Mouse (Mus musculus) macrophage (primary cell): Measurements from ENCODE around the gene Trdn. TPM values are rescaled to one million over a fixed set of nuclear protein-coding genes. Genes with fewer than 3 reads are reported as not detected.

Source experiments
- H3K27ac ChIP-seq: fragments of 350-480 bp; formaldehyde crosslinking; 2 replicates; pipeline ENCODE4 v1.9.0; 2021
- H3K36me3 ChIP-seq: fragments of 350-480 bp; formaldehyde crosslinking; 2 replicates; pipeline ENCODE4 v1.9.0; 2021; ENCODE audit errors: inconsistent target
- H3K4me3 ChIP-seq: fragments of 350-480 bp; formaldehyde crosslinking; 2 replicates; pipeline ENCODE4 v1.9.0; 2021; ENCODE audit errors: inconsistent target
- H3K79me2 ChIP-seq: fragments of 350-480 bp; formaldehyde crosslinking; 2 replicates; pipeline ENCODE4 v1.9.0; 2021; ENCODE audit errors: inconsistent target
- WGBS: methylation state at CpG from one replicate; pipeline ENCODE4 v1.1.7; 2026; ENCODE audit warnings: inconsistent platforms; ENCODE audit not compliant: missing documents; 5-methylcytosine and 5-hydroxymethylcytosine counted together
- polyA plus RNA-seq: library from polyadenylated mRNA; stranded (reverse); fragments of 250-400 nt; gene quantifications from 3 replicates; pipeline ENCODE4 v1.2.4, GENCODE M21; 2018; ENCODE audit warnings: inconsistent platforms
- total RNA-seq, 78 experiments: library from RNA; depleted of rRNA; stranded (reverse); fragments of 250-400 nt; gene quantifications; 1 replicate in 9 of 78; 2 replicates in 24 of 78; 3 replicates in 43 of 78; 4 replicates in 2 of 78; pipeline ENCODE4 v1.2.4; 2018; ENCODE audit warnings: inconsistent platforms in 56 of 78

Trdn gene
- not detected for total RNA-seq (2018; cell fraction: chromatin; rRNA removed)
- not detected for total RNA-seq (2018; cell fraction: cytosol; rRNA removed)
- total RNA-seq (2018; cell fraction: nucleus; rRNA removed) = not detected
- polyA plus RNA-seq = not detected in 3 replicates

DNA sequence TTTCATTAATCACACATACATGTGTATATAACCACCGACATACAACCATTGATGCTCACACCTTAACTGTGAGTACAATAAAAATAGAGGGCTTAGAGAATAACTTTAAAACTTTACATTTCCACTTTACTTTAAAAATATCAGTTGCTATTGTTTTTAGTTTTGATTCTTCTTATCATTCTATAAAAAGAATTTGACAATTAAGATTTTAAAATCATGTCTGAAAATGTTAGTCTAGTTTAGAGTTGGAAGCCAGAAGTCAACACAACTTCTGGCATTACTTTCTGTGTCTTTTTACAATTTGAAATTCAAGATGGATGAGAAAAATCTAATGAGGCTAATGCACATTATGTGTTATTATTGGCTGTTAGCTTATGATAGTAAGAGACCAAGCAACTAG lies at the start of gene Trdn:
Trdn (plus strand) TSS at position 301 of the 400 bp plus-strand sequence.
- 83% methylated on average over 1 of the region's 1 CpGs for WGBS
- no peaks in the 10 kb centered on the region for H3K36me3 ChIP-seq
- no peak within 1 kb of the TSS for H3K27ac ChIP-seq
- no peak within 1 kb of the TSS for H3K4me3 ChIP-seq
- H3K79me2 ChIP-seq = no peaks in the 10 kb centered on the region

GRCm38 (mm10) chr10:33060771-33061170 lies 19.6 kb upstream of the Trdn start:
- Histone ChIP-seq H3K4me3 (no peak overlapping the region), H3K36me3 (no peaks in the 10 kb centered on the region), H3K79me2 (no peaks in the 10 kb centered on the region), H3K27ac (no peak overlapping the region)
- WGBS = 75% methylated on average over 1 of the region's 1 CpGs

GRCm38 (mm10) chr10:33065566-33065965 lies 14.8 kb upstream of the Trdn start:
- Histone ChIP-seq H3K27ac (no peak overlapping the region), H3K36me3 (no peaks in the 10 kb centered on the region), H3K79me2 (no peaks in the 10 kb centered on the region), H3K4me3 (no peak overlapping the region)
- 91% methylated on average over 1 of the region's 1 CpGs for WGBS

DNA sequence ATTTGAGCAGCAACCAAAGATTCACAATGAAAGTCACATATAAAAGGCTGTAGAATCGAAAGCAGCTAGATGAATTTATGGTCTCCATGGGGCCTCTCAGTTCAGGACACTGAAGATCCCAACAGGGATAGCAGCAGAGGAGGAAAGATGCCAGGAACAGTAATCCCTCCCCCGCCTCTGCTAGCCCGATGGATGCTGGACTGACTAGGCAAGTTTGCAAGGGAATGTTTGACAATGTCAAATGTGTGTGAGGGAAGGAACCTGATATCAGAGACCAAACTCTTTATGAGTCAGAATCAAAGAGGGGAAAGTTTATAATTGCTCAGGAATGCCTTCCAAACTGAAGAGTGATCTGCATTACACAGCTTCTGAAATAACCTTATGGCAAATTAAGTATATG lies 7.2 kb upstream of the Trdn start:
- H3K4me3 ChIP-seq = no peak overlapping the region
- H3K27ac ChIP-seq = no peak overlapping the region
- WGBS = 82% methylated on average over 3 of the region's 3 CpGs
- H3K36me3 ChIP-seq = no peaks in the 10 kb centered on the region
- H3K79me2 ChIP-seq = no peaks in the 10 kb centered on the region

GRCm38 (mm10) chr10:33082151-33082844 lies 1.9 kb downstream of the Trdn start:
- Histone ChIP-seq H3K4me3 (no peak overlapping the region), H3K36me3 (no peaks in the 10 kb centered on the region), H3K79me2 (no peaks in the 10 kb centered on the region), H3K27ac (no peak overlapping the region)
- 71% methylated on average over 2 of the region's 2 CpGs for WGBS

DNA sequence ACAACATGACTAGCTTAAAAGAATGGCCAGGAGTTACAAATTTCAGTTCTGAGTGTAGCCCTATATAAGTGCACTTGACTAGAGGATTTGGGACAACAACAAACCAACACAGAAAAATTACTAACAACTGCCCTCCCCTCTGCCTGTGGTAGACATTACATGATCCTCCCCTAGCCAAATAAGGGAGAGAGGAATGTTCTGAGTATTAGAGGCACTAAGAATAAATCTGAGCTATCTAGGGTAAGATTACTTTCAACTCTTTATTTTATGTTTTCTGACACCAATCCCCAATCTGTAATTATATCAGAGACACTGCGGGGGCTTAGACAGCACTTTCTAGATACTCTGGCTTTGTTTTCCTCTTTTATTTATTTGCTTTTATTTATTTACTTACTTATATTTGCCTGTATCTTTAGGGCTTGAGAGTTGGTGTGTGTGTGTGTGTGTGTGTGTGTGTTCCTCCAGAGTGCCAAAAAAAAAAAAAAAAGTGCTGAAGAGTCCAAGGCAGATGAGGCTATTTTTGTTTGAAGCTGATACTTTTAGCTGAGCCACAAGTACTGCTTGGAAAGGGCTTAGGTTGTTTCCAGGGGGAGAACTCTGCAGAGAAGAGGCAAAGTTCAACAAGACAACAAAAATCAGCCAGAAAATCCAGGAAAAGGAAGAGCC lies 2.7 kb downstream of the Trdn start:
- Histone ChIP-seq H3K79me2 (no peaks in the 10 kb centered on the region), H3K4me3 (no peak overlapping the region), H3K36me3 (no peaks in the 10 kb centered on the region), H3K27ac (no peak overlapping the region)
- 90% methylated on average over 1 of the region's 1 CpGs for WGBS

- 73% methylated on average over 5 of the region's 5 CpGs for WGBS
- Histone ChIP-seq H3K79me2 (no peaks in the 10 kb centered on the region), H3K27ac (no peak overlapping the region), H3K4me3 (no peak overlapping the region), H3K36me3 (no peaks in the 10 kb centered on the region)
Observed at GRCm38 (mm10) chr10:33083627-33084158, 3.3 kb downstream of the Trdn start.

GRCm38 (mm10) chr10:33088403-33088802 lies 8.0 kb downstream of the Trdn start:
- Histone ChIP-seq H3K79me2 (no peaks in the 10 kb centered on the region), H3K4me3 (no peak overlapping the region), H3K27ac (no peak overlapping the region), H3K36me3 (no peaks in the 10 kb centered on the region)

DNA sequence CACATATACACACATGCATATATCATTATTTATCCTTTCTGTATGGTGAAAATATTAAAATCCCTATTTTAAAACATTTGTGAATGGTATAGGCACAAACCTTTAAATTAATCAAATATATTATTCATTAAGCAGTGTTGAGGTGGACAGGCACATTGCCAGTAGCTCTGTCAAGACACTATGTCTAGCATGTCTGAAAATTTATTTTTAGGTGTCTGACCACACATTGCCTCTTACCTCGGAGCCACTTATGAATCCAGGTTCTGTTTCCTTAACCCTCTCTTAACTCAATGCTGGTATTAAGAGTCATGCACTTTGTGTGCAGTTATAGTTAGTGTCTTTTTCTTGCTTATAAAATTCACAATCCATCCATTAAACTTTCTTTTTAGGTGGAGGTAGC lies 12.0 kb downstream of the Trdn start:
- WGBS = 62% methylated on average over 1 of the region's 1 CpGs
- no peak overlapping the region for H3K4me3 ChIP-seq
- H3K36me3 ChIP-seq = no peaks in the 10 kb centered on the region
- no peaks in the 10 kb centered on the region for H3K79me2 ChIP-seq
- H3K27ac ChIP-seq = no peak overlapping the region

GRCm38 (mm10) chr10:33107942-33108341 lies 27.6 kb downstream of the Trdn start:
- no peak overlapping the region for H3K27ac ChIP-seq
- no peaks in the 10 kb centered on the region for H3K79me2 ChIP-seq
- H3K36me3 ChIP-seq = no peaks in the 10 kb centered on the region
- H3K4me3 ChIP-seq = no peak overlapping the region

DNA sequence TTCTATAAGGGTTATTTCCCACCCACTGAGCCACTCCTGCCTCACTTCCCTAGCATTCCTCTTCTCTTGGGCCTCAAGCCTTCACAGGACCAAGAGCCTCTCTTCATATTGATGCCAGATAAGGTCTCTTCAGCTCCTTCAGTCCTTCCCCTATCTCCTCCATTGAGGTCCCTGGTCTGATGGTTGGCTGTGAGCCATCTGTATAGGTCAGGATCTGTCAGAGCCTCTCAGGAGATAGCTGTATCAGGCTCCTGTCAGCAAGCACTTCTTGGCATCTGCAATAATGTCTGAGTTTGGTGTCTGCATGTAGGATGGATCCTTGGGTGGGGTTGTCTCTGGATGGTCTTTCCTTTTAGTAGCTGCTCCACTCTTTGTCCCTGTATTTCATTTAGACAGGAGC lies 42.7 kb downstream of the Trdn start:
- H3K36me3 ChIP-seq = no peaks in the 10 kb centered on the region
- no peaks in the 10 kb centered on the region for H3K79me2 ChIP-seq
- no peak overlapping the region for H3K27ac ChIP-seq
- no peak overlapping the region for H3K4me3 ChIP-seq

DNA sequence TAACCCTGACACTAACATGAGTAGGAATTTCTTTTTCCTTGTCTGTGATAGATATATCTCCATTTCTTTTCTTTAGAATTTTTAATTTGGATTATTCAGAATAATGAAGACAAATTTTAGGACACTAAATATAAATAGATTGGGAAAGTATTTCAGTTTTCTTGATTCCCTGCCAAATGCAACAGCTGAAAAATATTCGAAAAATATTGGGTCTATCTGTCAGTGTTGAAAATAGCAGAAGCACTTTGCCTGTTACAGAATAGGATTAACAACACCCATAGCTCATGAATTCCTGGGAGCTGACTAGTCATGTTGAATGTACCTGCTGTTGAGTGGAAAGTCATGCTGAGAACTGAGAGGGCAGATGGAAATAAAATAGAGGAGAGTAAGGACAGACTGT lies 64.6 kb downstream of the Trdn start:
- Histone ChIP-seq H3K79me2 (no peaks in the 10 kb centered on the region), H3K36me3 (no peaks in the 10 kb centered on the region), H3K27ac (no peak overlapping the region), H3K4me3 (no peak overlapping the region)
- 58% methylated on average over 1 of the region's 1 CpGs for WGBS

GRCm38 (mm10) chr10:33179731-33180631 lies 99.6 kb downstream of the Trdn start:
- H3K79me2 ChIP-seq = no peaks in the 10 kb centered on the region
- no peak overlapping the region for H3K4me3 ChIP-seq
- whole genome bisulfite sequencing = 53% methylated on average over 2 of the region's 2 CpGs
- no peaks in the 10 kb centered on the region for H3K36me3 ChIP-seq
- H3K27ac ChIP-seq = no peak overlapping the region

DNA sequence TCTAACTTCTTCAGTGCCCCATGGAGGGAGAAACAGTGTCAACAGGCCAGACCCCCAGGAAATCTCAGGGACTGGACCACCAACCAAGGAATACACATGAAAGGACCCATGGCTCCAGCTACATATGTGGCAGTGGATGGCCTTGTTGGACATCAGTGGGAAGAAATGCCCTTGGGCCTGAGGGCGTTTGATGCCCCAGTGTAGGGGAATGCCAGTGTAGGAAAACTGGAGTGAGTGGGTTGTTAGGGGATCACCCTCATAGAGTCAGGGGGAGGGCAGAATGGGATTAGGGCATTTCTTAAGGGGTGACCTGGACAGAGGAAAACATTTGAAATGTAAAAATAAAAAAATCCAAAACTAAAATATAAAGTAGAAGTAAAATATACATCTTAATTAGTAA lies 108.7 kb downstream of the Trdn start:
- WGBS = 92% methylated on average over 1 of the region's 1 CpGs
- H3K4me3 ChIP-seq = no peak overlapping the region
- H3K36me3 ChIP-seq = no peaks in the 10 kb centered on the region
- no peaks in the 10 kb centered on the region for H3K79me2 ChIP-seq
- H3K27ac ChIP-seq = no peak overlapping the region

DNA sequence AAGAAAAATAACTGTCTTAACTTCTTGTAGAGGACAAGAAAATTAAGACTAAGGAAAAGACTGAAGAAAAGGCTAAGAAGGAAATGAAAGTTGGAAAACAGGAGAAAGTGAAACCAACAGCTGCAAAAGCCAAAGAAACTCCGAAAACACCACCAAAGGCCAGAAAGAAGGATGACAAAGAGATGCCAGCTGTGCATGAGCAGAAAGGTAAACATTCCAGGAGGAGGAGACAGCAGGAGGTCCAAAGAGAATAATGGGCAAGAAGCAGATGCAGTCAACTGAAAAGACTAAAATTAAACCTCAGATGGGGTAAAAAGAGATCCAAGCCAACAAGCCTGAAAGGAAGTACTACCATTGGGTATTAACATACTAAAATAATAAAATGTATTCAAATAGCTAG lies 115.6 kb downstream of the Trdn start:
- no peak overlapping the region for H3K27ac ChIP-seq
- no peaks in the 10 kb centered on the region for H3K36me3 ChIP-seq
- H3K4me3 ChIP-seq = no peak overlapping the region
- 78% methylated on average over 1 of the region's 1 CpGs for WGBS
- H3K79me2 ChIP-seq = no peaks in the 10 kb centered on the region
